Mouse (Mus musculus): ENCODE measurements around the gene Olfr288. TPM values are rescaled to one million over a fixed set of nuclear protein-coding genes. Genes with fewer than 3 reads are reported as not detected.

Olfr288 gene
- total RNA-seq, 2 experiments from 2014 or later, result not detected

Other genes starting within 250 kb of the Olfr288 start
- gene Tmem106c, start 231.3 kb downstream of the Olfr288 start, total RNA-seq (2021), result 1 to 10 TPM; 4.8 to 7.1 TPM
- 1 to 10 TPM; 1.9 to 6.3 TPM for gene Col2a1, start 190.8 kb downstream of the Olfr288 start, total RNA-seq (2021)
- 1,000 to 10,000 TPM; 2,083 to 2,117 TPM for gene Pfkm, start 103.0 kb downstream of the Olfr288 start, total RNA-seq (2021)
- gene Senp1, start 101.8 kb downstream of the Olfr288 start, total RNA-seq (2021), result 1 to 10 TPM; 6.7 to 6.9 TPM
- 100 to 1,000 TPM; 102 to 145 TPM for gene Asb8, start 29.9 kb downstream of the Olfr288 start, total RNA-seq (2021)
- not detected for gene Ccdc184, start 28.4 kb downstream of the Olfr288 start, total RNA-seq (2021)
- gene Gm44579, start 25.4 kb upstream of the Olfr288 start, total RNA-seq (2021), result not detected
- gene Olfr287, start 25.5 kb upstream of the Olfr288 start, total RNA-seq (2021), result not detected
- not detected for gene Olfr286, start 38.9 kb upstream of the Olfr288 start, total RNA-seq (2021)
- not detected for gene H1fnt, start 61.8 kb upstream of the Olfr288 start, total RNA-seq (2021)
- gene Zfp641, start 100.6 kb upstream of the Olfr288 start, total RNA-seq (2021), result 10 to 100 TPM; 11.0 to 11.9 TPM
- not detected for gene Olfr285, start 121.8 kb upstream of the Olfr288 start, total RNA-seq (2021)
- gene Olfr284, start 145.4 kb upstream of the Olfr288 start, total RNA-seq (2021), result not detected
- not detected for gene Olfr283, start 185.4 kb upstream of the Olfr288 start, total RNA-seq (2021)
- not detected for gene Olfr282, start 235.7 kb upstream of the Olfr288 start, total RNA-seq (2021)